Mouse (Mus musculus): Measurements from ENCODE around the gene Fmnl1.

DNA sequence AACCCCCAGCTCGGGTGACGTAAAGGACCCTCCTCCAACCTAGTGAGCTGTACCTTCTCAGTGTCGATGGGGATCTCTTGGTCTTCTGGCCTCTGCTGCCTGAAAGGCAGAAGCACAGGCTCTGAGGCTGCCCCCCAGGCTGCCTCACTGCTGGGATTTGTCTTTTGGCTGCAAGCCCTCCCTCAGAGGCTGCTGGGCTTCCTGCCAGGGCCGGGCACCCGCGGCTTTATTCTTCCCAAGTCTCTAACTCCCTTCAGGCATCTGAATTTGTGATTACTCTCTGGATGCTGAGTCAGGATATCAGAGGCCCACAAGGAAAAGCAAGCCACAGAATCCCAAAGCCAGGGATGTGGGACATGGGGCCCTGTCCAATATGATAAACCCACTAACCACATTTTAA lies 30.8 kb downstream of the Fmnl1 start:
- TF ChIP-seq CTCF (IDR thresholded peaks at IDR 0.05; ENCODE audit: borderline replicate concordance, insufficient read depth, low read length) (no peak), POLR2A (IDR thresholded peaks at IDR 0.05; ENCODE audit: low read depth, low read length) (no peak)

All from embryonic fibroblast, embryonic 13.5 days (primary cell).